Mouse (Mus musculus) megakaryocyte progenitor cell, adult 5-6 weeks (primary cell): Measurements from ENCODE around the gene Klhl42. TPM values are rescaled to one million over a fixed set of nuclear protein-coding genes. Genes with fewer than 3 reads are reported as not detected.

ENCODE experiments used
- ATAC-seq: replicated peaks from 2 replicates; pipeline ENCODE4 v1.8.0; 2016; ENCODE audit warnings: mild to moderate bottlenecking, moderate TSS enrichment, inconsistent platforms; ENCODE audit not compliant: poor library complexity
- total RNA-seq, 2 experiments: library from RNA; stranded (forward) in 1 of 2; stranded (reverse) in 1 of 2; fragments of 157-497, 149-512 nt in 1 of 2; fragments of 200-1000 nt in 1 of 2; gene quantifications; 2 replicates each; pipeline versions ENCODE4 v1.2.3 to v1.2.4; 2015 to 2017

The Klhl42 gene
- total RNA-seq (2015) (8.0 and 9.7 TPM in 2 replicates), total RNA-seq (2017) (6.5 and 7.6 TPM in 2 replicates)

- ATAC-seq = peak; percentile 75
Measured at GRCm38 (mm10) chr6:147091136-147092120, at the start of gene Klhl42. Gene Klhl42, plus strand, starts transcription at chr6:147091379.

- peak; percentile 98 for ATAC-seq
Measured at GRCm38 (mm10) chr6:147042291-147043290, 48.6 kb upstream of the Klhl42 start, which contains the start of gene Mrps35. Gene Mrps35, plus strand, starts transcription at chr6:147042764.

- peak; percentile 21 for ATAC-seq
Measured at GRCm38 (mm10) chr6:147043633-147044032, 47.5 kb upstream of the Klhl42 start.

GRCm38 (mm10) chr6:147049239-147049805 is 41.9 kb upstream of the Klhl42 start:
- ATAC-seq = no peak

GRCm38 (mm10) chr6:147051666-147052065 is 39.5 kb upstream of the Klhl42 start:
- ATAC-seq = peak; percentile 89

- ATAC-seq = peak; percentile 40
Measured at GRCm38 (mm10) chr6:147052440-147052839, 38.7 kb upstream of the Klhl42 start.

- no peak for ATAC-seq
Measured at GRCm38 (mm10) chr6:147053785-147054646, 37.2 kb upstream of the Klhl42 start.

- ATAC-seq = no peak
Measured at GRCm38 (mm10) chr6:147055374-147055977, 35.7 kb upstream of the Klhl42 start.

- ATAC-seq = no peak
Measured at GRCm38 (mm10) chr6:147059326-147059725, 31.9 kb upstream of the Klhl42 start.

GRCm38 (mm10) chr6:147061630-147062029 is 29.5 kb upstream of the Klhl42 start:
- no peak for ATAC-seq

- ATAC-seq = no peak
Measured at GRCm38 (mm10) chr6:147062034-147062433, 29.1 kb upstream of the Klhl42 start.

- ATAC-seq = no peak
Measured at GRCm38 (mm10) chr6:147062694-147063093, 28.5 kb upstream of the Klhl42 start.

GRCm38 (mm10) chr6:147064226-147064943 is 26.8 kb upstream of the Klhl42 start:
- no peak for ATAC-seq

GRCm38 (mm10) chr6:147064944-147065261 is 26.3 kb upstream of the Klhl42 start:
- ATAC-seq = no peak

- ATAC-seq = peak; percentile 52
Measured at GRCm38 (mm10) chr6:147075808-147076387, 15.3 kb upstream of the Klhl42 start.

GRCm38 (mm10) chr6:147076878-147077277 is 14.3 kb upstream of the Klhl42 start:
- ATAC-seq = no peak

- no peak for ATAC-seq
Measured at GRCm38 (mm10) chr6:147079919-147080318, 11.3 kb upstream of the Klhl42 start.

- ATAC-seq = no peak
Measured at GRCm38 (mm10) chr6:147085398-147086040, 5.7 kb upstream of the Klhl42 start.
